Mouse (Mus musculus): ENCODE results near the gene Ksr1. TPM values are rescaled to one million over a fixed set of nuclear protein-coding genes. Genes with fewer than 3 reads are reported as not detected.

Gene Ksr1
- polyA plus RNA-seq, 1 experiment from 2014 or later = 3.3 TPM

- Histone ChIP-seq H3K4me1 (ENCODE audit: control insufficient read depth, insufficient read depth, low read length) (peaks cover 20% of the 10 kb centered on the region), H3K4me2 (ENCODE audit: low read depth, low read length) (no peak overlapping the region), H3K27ac (ENCODE audit: low read length) (peak overlapping the region; percentile 73), H3K9ac (ENCODE audit: low read length) (peak overlapping the region; percentile 45), H3K9me3 (replicated peaks; ENCODE audit: control insufficient read depth, low read length) (peaks cover 6% of the 10 kb centered on the region), H3K27me3 (ENCODE audit: control insufficient read depth, insufficient read depth, low read length) (no peaks in the 10 kb centered on the region), H3K36me3 (ENCODE audit: control insufficient read depth, insufficient read depth) (peaks cover 14% of the 10 kb centered on the region), H3K4me3 (ENCODE audit: low read length) (no peak overlapping the region)
- peak; percentile 16; the same call in 1 of the 2 replicates for ATAC-seq (replicated peaks; ENCODE audit: extremely low read depth, insufficient read depth, low FRiP score)
- 52% methylated on average over 11 of the region's 11 CpGs for WGBS
These were observed 99.0 kb downstream of the Ksr1 start for GRCm38 (mm10) chr11:79047180-79047727.

- H3K4me2 ChIP-seq (ENCODE audit: low read depth, low read length) = no peak overlapping the region
- H3K9me3 ChIP-seq (replicated peaks; ENCODE audit: control insufficient read depth, low read length) = peaks cover 6% of the 10 kb centered on the region
- peaks cover 20% of the 10 kb centered on the region for H3K4me1 ChIP-seq (ENCODE audit: control insufficient read depth, insufficient read depth, low read length)
- H3K36me3 ChIP-seq (ENCODE audit: control insufficient read depth, insufficient read depth) = peaks cover 18% of the 10 kb centered on the region
- peak overlapping the region; percentile 45; the same call in 1 of the 2 replicates for H3K9ac ChIP-seq (ENCODE audit: low read length)
- H3K27ac ChIP-seq (ENCODE audit: low read length) = peak overlapping the region; percentile 73
- H3K27me3 ChIP-seq (ENCODE audit: control insufficient read depth, insufficient read depth, low read length) = no peaks in the 10 kb centered on the region
- WGBS = 45% methylated on average over 8 of the region's 8 CpGs
- no peak overlapping the region for H3K4me3 ChIP-seq (ENCODE audit: low read length)
- 0 out of 2 replicates have a peak, but pooled peaks have one; percentile 47 for ATAC-seq (replicated peaks; ENCODE audit: extremely low read depth, insufficient read depth, low FRiP score)
These were observed 99.5 kb downstream of the Ksr1 start for GRCm38 (mm10) chr11:79046561-79047155.

GRCm38 (mm10) chr11:79045231-79045630 lies 101.0 kb downstream of the Ksr1 start:
- Histone ChIP-seq H3K36me3 (ENCODE audit: control insufficient read depth, insufficient read depth) (peaks cover 27% of the 10 kb centered on the region), H3K27ac (ENCODE audit: low read length) (no peak overlapping the region), H3K9me3 (replicated peaks; ENCODE audit: control insufficient read depth, low read length) (peaks cover 6% of the 10 kb centered on the region), H3K4me2 (ENCODE audit: low read depth, low read length) (no peak overlapping the region), H3K4me3 (ENCODE audit: low read length) (no peak overlapping the region), H3K4me1 (ENCODE audit: control insufficient read depth, insufficient read depth, low read length) (peaks cover 14% of the 10 kb centered on the region), H3K9ac (ENCODE audit: low read length) (no peak overlapping the region), H3K27me3 (ENCODE audit: control insufficient read depth, insufficient read depth, low read length) (no peaks in the 10 kb centered on the region)
- ATAC-seq (replicated peaks; ENCODE audit: extremely low read depth, insufficient read depth, low FRiP score) = no peak
- 85% methylated on average over 9 of the region's 9 CpGs for WGBS

GRCm38 (mm10) chr11:79044798-79045197 lies 101.4 kb downstream of the Ksr1 start:
- H3K9me3 ChIP-seq (replicated peaks; ENCODE audit: control insufficient read depth, low read length) = peaks cover 6% of the 10 kb centered on the region
- H3K27ac ChIP-seq (ENCODE audit: low read length) = no peak overlapping the region
- H3K4me1 ChIP-seq (ENCODE audit: control insufficient read depth, insufficient read depth, low read length) = peaks cover 14% of the 10 kb centered on the region
- H3K27me3 ChIP-seq (ENCODE audit: control insufficient read depth, insufficient read depth, low read length) = no peaks in the 10 kb centered on the region
- 92% methylated on average over 25 of the region's 25 CpGs for WGBS
- no peak overlapping the region for H3K9ac ChIP-seq (ENCODE audit: low read length)
- no peak overlapping the region for H3K4me3 ChIP-seq (ENCODE audit: low read length)
- peaks cover 27% of the 10 kb centered on the region for H3K36me3 ChIP-seq (ENCODE audit: control insufficient read depth, insufficient read depth)
- H3K4me2 ChIP-seq (ENCODE audit: low read depth, low read length) = no peak overlapping the region
- ATAC-seq (replicated peaks; ENCODE audit: extremely low read depth, insufficient read depth, low FRiP score) = no peak

GRCm38 (mm10) chr11:79041908-79042430 lies 104.2 kb downstream of the Ksr1 start:
- Histone ChIP-seq H3K9me3 (replicated peaks; ENCODE audit: control insufficient read depth, low read length) (no peaks in the 10 kb centered on the region), H3K27me3 (ENCODE audit: control insufficient read depth, insufficient read depth, low read length) (no peaks in the 10 kb centered on the region), H3K27ac (ENCODE audit: low read length) (no peak overlapping the region), H3K36me3 (ENCODE audit: control insufficient read depth, insufficient read depth) (peaks cover 25% of the 10 kb centered on the region), H3K9ac (ENCODE audit: low read length) (no peak overlapping the region), H3K4me1 (ENCODE audit: control insufficient read depth, insufficient read depth, low read length) (peaks cover 7% of the 10 kb centered on the region), H3K4me3 (ENCODE audit: low read length) (no peak overlapping the region), H3K4me2 (ENCODE audit: low read depth, low read length) (no peak overlapping the region)
- ATAC-seq (replicated peaks; ENCODE audit: extremely low read depth, insufficient read depth, low FRiP score) = no peak
- 84% methylated on average over 14 of the region's 14 CpGs for WGBS

GRCm38 (mm10) chr11:79039488-79039887 lies 106.7 kb downstream of the Ksr1 start:
- Histone ChIP-seq H3K9ac (ENCODE audit: low read length) (no peak overlapping the region), H3K27ac (ENCODE audit: low read length) (no peak overlapping the region), H3K9me3 (replicated peaks; ENCODE audit: control insufficient read depth, low read length) (no peaks in the 10 kb centered on the region), H3K36me3 (ENCODE audit: control insufficient read depth, insufficient read depth) (peaks cover 18% of the 10 kb centered on the region), H3K27me3 (ENCODE audit: control insufficient read depth, insufficient read depth, low read length) (no peaks in the 10 kb centered on the region), H3K4me2 (ENCODE audit: low read depth, low read length) (no peak overlapping the region), H3K4me1 (ENCODE audit: control insufficient read depth, insufficient read depth, low read length) (peaks cover 5% of the 10 kb centered on the region; the same call in 1 of the 2 replicates), H3K4me3 (ENCODE audit: low read length) (no peak overlapping the region)
- WGBS = 56% methylated on average over 2 of the region's 2 CpGs
- no peak for ATAC-seq (replicated peaks; ENCODE audit: extremely low read depth, insufficient read depth, low FRiP score)

- ATAC-seq (replicated peaks; ENCODE audit: extremely low read depth, insufficient read depth, low FRiP score) = no peak
- Histone ChIP-seq H3K9ac (ENCODE audit: low read length) (no peak overlapping the region), H3K9me3 (replicated peaks; ENCODE audit: control insufficient read depth, low read length) (no peaks in the 10 kb centered on the region), H3K4me2 (ENCODE audit: low read depth, low read length) (no peak overlapping the region), H3K4me3 (ENCODE audit: low read length) (no peak overlapping the region), H3K27me3 (ENCODE audit: control insufficient read depth, insufficient read depth, low read length) (no peaks in the 10 kb centered on the region), H3K36me3 (ENCODE audit: control insufficient read depth, insufficient read depth) (peaks cover 24% of the 10 kb centered on the region), H3K27ac (ENCODE audit: low read length) (no peak overlapping the region), H3K4me1 (ENCODE audit: control insufficient read depth, insufficient read depth, low read length) (peaks cover 5% of the 10 kb centered on the region; the same call in 1 of the 2 replicates)
- 80% methylated on average over 12 of the region's 12 CpGs for whole genome bisulfite sequencing
These were observed 108.7 kb downstream of the Ksr1 start for GRCm38 (mm10) chr11:79037555-79037954.

GRCm38 (mm10) chr11:79036324-79036723 lies 109.9 kb downstream of the Ksr1 start:
- Histone ChIP-seq H3K27me3 (ENCODE audit: control insufficient read depth, insufficient read depth, low read length) (no peaks in the 10 kb centered on the region), H3K9me3 (replicated peaks; ENCODE audit: control insufficient read depth, low read length) (no peaks in the 10 kb centered on the region), H3K4me2 (ENCODE audit: low read depth, low read length) (no peak overlapping the region), H3K4me1 (ENCODE audit: control insufficient read depth, insufficient read depth, low read length) (peaks cover 5% of the 10 kb centered on the region; the same call in 1 of the 2 replicates), H3K27ac (ENCODE audit: low read length) (no peak overlapping the region), H3K4me3 (ENCODE audit: low read length) (no peak overlapping the region), H3K9ac (ENCODE audit: low read length) (no peak overlapping the region), H3K36me3 (ENCODE audit: control insufficient read depth, insufficient read depth) (peaks cover 19% of the 10 kb centered on the region)
- 74% methylated on average over 13 of the region's 13 CpGs for WGBS
- ATAC-seq (replicated peaks; ENCODE audit: extremely low read depth, insufficient read depth, low FRiP score) = no peak

- Histone ChIP-seq H3K27ac (ENCODE audit: low read length) (no peak overlapping the region), H3K9ac (ENCODE audit: low read length) (no peak overlapping the region), H3K27me3 (ENCODE audit: control insufficient read depth, insufficient read depth, low read length) (no peaks in the 10 kb centered on the region), H3K4me2 (ENCODE audit: low read depth, low read length) (no peak overlapping the region), H3K4me1 (ENCODE audit: control insufficient read depth, insufficient read depth, low read length) (peaks cover 8% of the 10 kb centered on the region; the same call in 1 of the 2 replicates), H3K4me3 (ENCODE audit: low read length) (no peak overlapping the region), H3K9me3 (replicated peaks; ENCODE audit: control insufficient read depth, low read length) (no peaks in the 10 kb centered on the region), H3K36me3 (ENCODE audit: control insufficient read depth, insufficient read depth) (peaks cover 10% of the 10 kb centered on the region)
- ATAC-seq (replicated peaks; ENCODE audit: extremely low read depth, insufficient read depth, low FRiP score) = no peak
- WGBS = 82% methylated on average over 11 of the region's 11 CpGs
These were observed 112.6 kb downstream of the Ksr1 start for GRCm38 (mm10) chr11:79033636-79034035.

Data from heart, embryonic 16.5 days (tissue).